ENCODE assay signal across 20 mouse cellular contexts in the genomic region with DNA sequence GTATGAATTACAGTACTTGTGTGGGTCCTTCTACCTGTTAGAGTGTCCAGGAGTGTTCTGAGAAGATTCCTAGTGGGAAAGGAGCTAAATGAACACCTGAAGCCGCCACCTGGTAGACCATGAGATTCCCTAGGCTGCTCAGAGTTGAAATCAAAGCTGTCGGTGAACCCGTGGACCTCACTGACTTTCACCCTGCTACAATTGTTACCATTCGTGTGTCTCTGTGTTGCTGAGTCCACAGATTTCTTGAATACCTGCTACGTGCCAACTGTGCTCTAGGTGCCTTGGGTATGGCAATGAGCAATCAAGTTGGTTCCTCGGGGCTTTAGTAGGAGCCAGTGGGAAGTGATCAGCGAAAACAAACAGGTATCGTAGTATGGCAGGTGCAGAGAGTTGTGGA.
"Had no signal": no experiment of that assay in that cellular context is flagged by ENCODE, and none has a peak within 500 bp of the region (broad histone marks: within the 10 kb centered on the region; RNA-seq: fewer than 3 reads in every experiment).

No protein-coding gene starts in this region.

- H3K27ac ChIP-seq: intestine, embryonic 15.5 days; kidney, postnatal 0 days; limb, embryonic 12.5 days; limb, embryonic 15.5 days; liver, embryonic 13.5 days; macrophage; midbrain, embryonic 12.5 days; midbrain, embryonic 15.5 days; neural tube, embryonic 13.5 days; stomach, embryonic 15.5 days had no signal

- H3K9me3 ChIP-seq: intestine, embryonic 15.5 days; limb, embryonic 12.5 days; limb, embryonic 15.5 days; liver, embryonic 13.5 days; midbrain, embryonic 12.5 days; midbrain, embryonic 15.5 days; neural tube, embryonic 13.5 days; stomach, embryonic 15.5 days had no signal

- H3K36me3 ChIP-seq: intestine, embryonic 15.5 days; limb, embryonic 12.5 days; limb, embryonic 15.5 days; liver, embryonic 13.5 days; midbrain, embryonic 12.5 days; midbrain, embryonic 15.5 days; neural tube, embryonic 13.5 days; stomach, embryonic 15.5 days had no signal

- DNase-seq: left cerebral cortex, postnatal 4 days; liver, embryonic 13.5 days; lung, postnatal 14 days; retina, postnatal 1 day; right cerebral cortex, postnatal 25 days; spleen, adult 18-20 months; thymus, adult 2 months; thymus, postnatal 14 days; thymus, postnatal 4 days had no signal

- H3K9ac ChIP-seq: intestine, embryonic 15.5 days; limb, embryonic 12.5 days; limb, embryonic 15.5 days; liver, embryonic 13.5 days; lung, embryonic 14.5 days; midbrain, embryonic 12.5 days; midbrain, embryonic 15.5 days; neural tube, embryonic 13.5 days; stomach, embryonic 15.5 days had no signal

- H3K27me3 ChIP-seq: intestine, embryonic 15.5 days; limb, embryonic 12.5 days; limb, embryonic 15.5 days; liver, embryonic 13.5 days; stomach, embryonic 15.5 days had no signal

- ATAC-seq: hindbrain, embryonic 16.5 days; intestine, embryonic 15.5 days; midbrain, embryonic 15.5 days had no signal

- H3K4me2 ChIP-seq: intestine, embryonic 15.5 days; limb, embryonic 12.5 days; limb, embryonic 15.5 days; liver, embryonic 13.5 days; lung, embryonic 14.5 days; midbrain, embryonic 12.5 days; midbrain, embryonic 15.5 days; neural tube, embryonic 13.5 days; stomach, embryonic 15.5 days had no signal

- H3K4me3 ChIP-seq: intestine, embryonic 15.5 days; limb, embryonic 12.5 days; limb, embryonic 15.5 days; liver, embryonic 13.5 days; midbrain, embryonic 12.5 days; midbrain, embryonic 15.5 days; neural tube, embryonic 13.5 days; stomach, embryonic 15.5 days had no signal
